Mouse (Mus musculus): ENCODE measurements around the gene Rrm2. TPM values are rescaled to one million over a fixed set of nuclear protein-coding genes. Genes with fewer than 3 reads are reported as not detected.
"Not testable (repeated sequence)": the region's sequence is repeated elsewhere in the genome, so short reads cannot be mapped to it uniquely, and the experiment has no call there.

Rrm2 gene
- polyA plus RNA-seq, 1 experiment = 11.2 TPM

DNA sequence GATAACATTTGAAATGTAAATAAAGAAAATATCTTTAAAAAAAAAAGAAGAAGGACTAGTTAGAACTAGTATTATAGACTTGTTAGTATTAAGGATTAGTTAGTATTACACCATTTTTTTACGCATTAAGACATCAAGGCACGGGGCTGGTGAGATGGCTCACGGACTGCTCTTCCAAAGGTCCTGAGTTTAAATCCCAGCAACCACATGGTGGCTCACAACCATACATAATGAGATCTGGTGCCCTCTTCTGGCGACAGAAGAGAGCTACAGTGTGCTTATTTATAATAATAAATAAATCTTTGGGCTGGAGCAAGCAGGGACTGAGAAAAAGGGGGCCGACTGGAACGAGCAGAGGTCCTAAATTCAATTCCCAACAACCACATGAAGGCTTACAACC, 33.5 kb downstream of the Rrm2 start:
- WGBS = 78% methylated on average over 6 of the region's 6 CpGs
- not testable (repeated sequence) for DNase-seq (ENCODE audit: low read depth, low spot score)

DNA sequence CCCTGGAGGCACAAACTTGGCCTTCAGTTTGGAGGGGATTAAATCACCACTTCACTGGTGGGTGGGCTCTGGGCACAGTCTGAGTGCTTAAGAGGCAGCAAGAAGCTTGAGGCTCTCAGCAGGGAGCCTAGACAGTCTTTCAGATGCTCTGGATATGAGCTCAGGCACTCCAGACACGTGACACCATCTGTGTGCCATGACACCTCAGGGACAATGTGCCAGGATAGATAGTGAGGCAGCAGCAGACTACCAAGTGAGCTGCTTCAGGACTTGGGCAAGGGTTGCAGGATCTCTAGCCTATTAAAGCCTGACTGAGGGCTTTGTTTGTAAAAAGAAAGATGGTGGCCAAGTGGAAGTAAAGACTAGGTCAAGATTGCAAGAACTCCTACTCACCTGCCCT, 36.3 kb downstream of the Rrm2 start:
- no peak for DNase-seq (ENCODE audit: low read depth, low spot score)
- 87% methylated on average over 1 of the region's 1 CpGs for WGBS

DNA sequence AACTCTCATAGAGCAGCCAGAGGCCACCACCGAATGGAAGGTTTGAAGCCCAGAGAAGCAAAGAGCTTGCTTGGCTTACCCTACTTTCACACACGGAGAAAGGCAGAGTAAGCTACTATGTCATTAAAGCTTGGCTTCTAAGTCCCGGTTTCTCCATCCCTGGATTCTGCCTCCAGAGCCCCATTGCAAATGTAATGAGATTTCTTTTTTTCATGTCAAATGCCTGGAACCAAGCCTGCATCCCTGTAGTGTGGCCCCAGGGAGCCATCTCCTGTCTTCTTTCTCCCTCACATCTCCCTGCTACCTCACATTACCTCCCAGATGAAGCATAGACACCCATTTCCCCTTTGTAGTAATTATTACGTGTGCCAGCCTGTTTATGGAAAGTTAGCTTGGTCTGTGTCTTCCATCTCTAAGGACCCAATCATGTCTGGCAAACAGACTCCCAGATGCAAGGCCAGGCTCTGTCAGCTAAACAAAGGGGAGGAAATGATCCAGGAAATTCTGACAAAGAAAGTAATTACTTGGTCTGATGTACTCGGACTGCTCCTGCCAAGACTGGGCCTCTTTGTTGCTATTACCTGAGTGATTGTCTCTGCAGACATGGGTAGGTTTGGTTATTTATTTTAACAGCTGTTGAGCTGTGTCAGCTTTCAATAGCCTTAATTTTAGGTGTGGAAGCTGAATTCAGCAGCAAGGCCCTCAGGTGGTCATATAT, 38.7 kb downstream of the Rrm2 start:
- 53% methylated on average over 5 of the region's 5 CpGs for WGBS
- no peak for DNase-seq (ENCODE audit: low read depth, low spot score)

DNA sequence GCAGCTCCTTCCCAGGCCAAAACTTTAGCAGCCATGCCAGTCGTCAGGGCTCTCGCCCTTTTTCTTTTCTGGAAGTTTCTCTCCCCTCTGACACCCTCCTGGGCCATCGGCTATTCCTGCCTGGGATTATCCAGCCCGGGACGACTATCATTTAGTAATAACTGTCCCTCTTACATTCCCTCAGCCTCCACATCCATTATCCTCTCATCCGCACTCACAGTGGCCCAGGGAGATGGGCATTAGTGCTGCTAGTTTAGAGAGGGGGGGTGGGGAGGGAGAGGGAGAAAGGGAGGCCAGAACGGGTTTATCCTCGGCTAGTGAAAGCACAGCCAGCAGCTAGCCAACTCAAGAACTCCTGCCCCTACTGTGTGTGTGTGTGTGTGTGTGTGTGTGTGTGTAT, 39.3 kb downstream of the Rrm2 start:
- WGBS = 66% methylated on average over 8 of the region's 8 CpGs
- no peak for DNase-seq (ENCODE audit: low read depth, low spot score)

DNA sequence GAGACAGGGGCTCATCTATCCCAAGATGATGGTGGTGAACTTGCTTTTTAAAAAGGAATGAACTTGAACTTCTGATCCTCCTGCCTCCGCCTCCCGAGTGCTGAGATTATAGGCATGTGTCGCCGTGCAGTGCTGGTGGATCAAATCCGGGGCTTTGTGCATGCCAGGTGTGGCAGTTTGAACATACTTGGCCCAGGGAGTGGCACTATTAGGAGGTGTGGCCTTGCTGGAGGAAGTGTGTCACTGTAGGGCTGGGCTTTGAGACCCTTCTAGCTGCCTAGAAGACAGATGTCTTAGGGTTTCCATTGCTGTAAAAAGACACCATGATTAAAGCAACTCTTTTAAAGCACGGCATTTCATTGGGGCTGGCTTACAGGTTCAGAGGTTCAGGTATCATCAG, 42.5 kb downstream of the Rrm2 start:
- 68% methylated on average over 6 of the region's 6 CpGs for WGBS

DNA sequence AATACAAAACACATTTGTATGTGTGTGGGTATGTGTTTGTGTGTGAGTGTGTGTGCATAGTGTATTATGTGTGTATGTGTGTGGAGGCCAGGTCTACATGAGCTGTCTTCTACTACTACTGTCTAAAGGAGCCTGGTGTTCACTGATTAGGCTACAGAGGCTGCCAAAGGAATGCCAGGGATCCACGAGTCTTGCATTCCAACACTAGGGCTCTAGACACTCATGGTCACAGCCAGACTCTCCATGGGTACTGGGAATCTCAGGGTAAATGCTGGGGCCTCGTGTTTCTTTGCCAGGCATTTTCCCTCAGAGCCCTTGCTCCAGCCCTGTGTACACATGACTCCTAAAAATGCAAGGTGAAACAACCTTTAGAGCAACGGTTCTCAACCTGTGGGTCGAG, 45.6 kb downstream of the Rrm2 start:
- DNase-seq (ENCODE audit: low read depth, low spot score) = no peak
- WGBS = 61% methylated on average over 4 of the region's 4 CpGs

More for the DNA sequence above, 42.5 kb downstream of the Rrm2 start:
- DNase-seq (ENCODE audit: low read depth, low spot score) = no peak

DNA sequence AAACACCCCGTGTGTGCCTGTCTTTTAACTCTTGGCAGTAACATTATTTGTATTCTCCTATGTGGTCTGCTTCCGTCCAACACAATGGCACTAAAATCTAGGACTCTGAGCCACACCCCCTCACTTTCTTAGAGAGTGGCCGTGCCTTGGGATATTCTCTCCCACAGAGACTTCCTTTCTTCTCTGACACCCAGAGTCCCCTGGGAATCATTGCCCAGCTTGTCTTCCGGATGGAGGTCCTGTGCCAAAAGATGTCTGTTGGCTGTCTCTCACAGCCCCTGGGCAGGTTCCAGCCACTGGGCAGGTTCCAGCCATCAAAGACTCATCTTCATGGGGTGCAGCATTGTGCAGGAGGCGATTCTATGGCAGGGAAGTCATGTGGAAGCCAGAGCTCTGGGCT, 46.7 kb downstream of the Rrm2 start:
- WGBS = 33% methylated on average over 5 of the region's 5 CpGs
- DNase-seq (ENCODE audit: low read depth, low spot score) = no peak

DNA sequence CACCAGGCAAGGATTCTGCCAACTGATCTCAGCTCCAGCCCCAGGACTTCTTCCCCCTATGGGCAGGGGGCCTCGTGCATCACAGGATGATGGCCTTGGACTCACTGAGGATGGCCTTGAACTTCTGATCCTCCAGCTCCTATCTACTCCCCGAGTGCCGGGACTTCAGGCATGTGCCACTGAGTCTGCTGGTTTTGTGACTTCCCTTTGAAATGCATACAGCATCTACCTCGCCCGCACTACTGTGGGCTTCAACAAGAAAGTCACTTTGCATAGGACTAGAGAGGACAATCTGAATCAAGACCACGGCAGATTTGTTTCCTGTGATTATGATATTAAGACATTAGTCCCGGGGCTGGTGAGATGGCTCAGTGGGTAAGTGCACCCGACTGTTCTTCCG, 47.4 kb downstream of the Rrm2 start:
- DNase-seq (ENCODE audit: low read depth, low spot score) = no peak
- WGBS = 80% methylated on average over 9 of the region's 9 CpGs

DNA sequence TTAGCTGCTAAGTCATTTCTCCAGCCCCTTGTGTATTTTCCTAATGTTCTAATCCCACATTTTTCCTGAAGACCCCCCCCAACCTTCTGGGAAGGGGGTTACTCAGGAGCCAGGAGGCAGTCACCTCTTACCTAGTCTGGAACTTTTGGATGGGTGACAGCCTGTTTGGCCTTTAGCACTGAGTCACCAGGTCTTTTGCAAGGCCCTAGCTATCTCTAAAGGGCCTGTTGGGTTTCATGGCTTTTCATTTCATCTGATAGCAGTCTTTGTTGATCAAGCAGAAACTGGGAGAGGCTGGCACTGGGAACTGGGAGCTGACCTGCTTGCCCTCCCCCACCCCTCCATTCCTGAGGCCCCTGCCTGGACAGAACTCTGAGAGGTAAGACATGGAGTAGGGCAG, 49.3 kb downstream of the Rrm2 start:
- DNase-seq (ENCODE audit: low read depth, low spot score) = no peak

DNA sequence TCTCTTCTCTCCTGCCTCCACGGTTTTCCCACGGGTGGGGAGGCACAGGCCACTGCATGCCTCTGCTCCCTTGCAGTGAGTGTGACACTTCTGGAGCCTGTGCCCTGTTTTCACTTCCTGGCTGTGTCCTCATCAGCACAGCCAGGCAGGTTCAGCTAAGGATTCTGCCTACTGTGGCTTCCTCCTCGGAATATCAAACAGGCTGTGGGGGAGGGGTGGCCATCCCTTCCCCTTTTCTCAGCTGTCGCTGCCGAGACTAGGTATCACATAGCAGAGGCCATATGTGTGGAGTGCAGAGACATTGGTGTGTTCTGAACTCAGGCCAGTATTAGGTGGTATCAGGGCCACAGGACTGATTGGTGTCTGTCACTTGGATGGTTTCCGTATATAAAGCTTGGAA, 50.3 kb downstream of the Rrm2 start:
- 54% methylated on average over 6 of the region's 6 CpGs for WGBS
- no peak for DNase-seq (ENCODE audit: low read depth, low spot score)

DNA sequence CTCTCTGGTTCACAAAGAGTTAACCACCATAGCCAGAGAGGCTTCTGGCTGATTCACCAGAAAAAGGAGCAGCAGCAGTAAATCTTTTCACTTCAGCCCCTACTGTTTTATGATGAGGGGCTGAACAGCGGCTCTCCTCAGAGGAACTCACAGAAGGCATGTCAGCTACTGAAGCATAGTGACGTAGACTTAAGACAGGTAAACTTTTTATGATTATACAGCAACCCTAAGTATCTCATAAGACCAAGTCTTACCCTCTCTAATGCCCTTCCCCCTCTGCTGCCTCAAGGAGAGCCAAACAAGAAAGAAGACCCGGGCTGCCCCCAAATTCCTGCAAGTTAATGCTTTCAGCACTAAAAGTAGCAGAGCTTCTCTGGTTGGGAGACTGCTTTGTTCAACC, 54.2 kb downstream of the Rrm2 start:
- no peak for DNase-seq (ENCODE audit: low read depth, low spot score)
- WGBS = 2% methylated on average over 3 of the region's 3 CpGs

Other genes with a start within 250 kb of the Rrm2 start
- 3.6 and 7.1 TPM in 2 replicates for gene Taf1b, start 209.9 kb upstream of the Rrm2 start, polyA plus RNA-seq (2012; rRNA removed)
- gene Grhl1, start 136.0 kb upstream of the Rrm2 start, polyA plus RNA-seq (2012; rRNA removed) = 0.63 and 0.71 TPM in 2 replicates
- 2.4 and 3.6 TPM in 2 replicates for gene Klf11, start 57.0 kb upstream of the Rrm2 start, polyA plus RNA-seq (2012; rRNA removed)
- gene Cys1, start 26.4 kb upstream of the Rrm2 start, polyA plus RNA-seq (2012; rRNA removed) = 1.6 and 2.0 TPM in 2 replicates
- 0.92 and 0.93 TPM in 2 replicates for gene Mboat2, start 122.6 kb downstream of the Rrm2 start, polyA plus RNA-seq (2012; rRNA removed)

All from large intestine, adult 2 months (tissue).